Mouse (Mus musculus) ES-Bruce4 (cell line): Measurements from ENCODE around the gene Tspan3. TPM values are rescaled to one million over a fixed set of nuclear protein-coding genes. Genes with fewer than 3 reads are reported as not detected.

ENCODE experiments used
- H3K27ac ChIP-seq: 2 replicates; pipeline ENCODE4 v1.5.1; 2012; ENCODE audit warnings: low read length, inconsistent platforms; ENCODE audit not compliant: insufficient read depth
- H3K27me3 ChIP-seq: 2 replicates; pipeline ENCODE4 v1.6.1; 2012; ENCODE audit warnings: mild to moderate bottlenecking, low read length, inconsistent platforms; ENCODE audit not compliant: control insufficient read depth, poor library complexity, insufficient read depth, severe bottlenecking
- H3K36me3 ChIP-seq: 2 replicates; pipeline ENCODE4 v1.6.1; 2012; ENCODE audit warnings: inconsistent platforms, mild to moderate bottlenecking, low read length, moderate library complexity; ENCODE audit not compliant: control insufficient read depth, poor library complexity, insufficient read depth, severe bottlenecking
- H3K4me1 ChIP-seq: one replicate; pipeline ENCODE4 v1.8.1; 2011; ENCODE audit warnings: low read length; ENCODE audit not compliant: control insufficient read depth, insufficient read depth
- H3K4me3 ChIP-seq: 2 replicates; pipeline ENCODE4 v1.5.1; 2011; ENCODE audit warnings: low read depth, mild to moderate bottlenecking, low read length
- H3K9ac ChIP-seq: 2 replicates; pipeline ENCODE4 v1.6.1; 2012; ENCODE audit warnings: low read depth, mild to moderate bottlenecking, inconsistent platforms; ENCODE audit not compliant: poor library complexity, severe bottlenecking
- H3K9me3 ChIP-seq: replicated peaks from 2 replicates; pipeline ENCODE4 v1.6.1; 2012; ENCODE audit warnings: mild to moderate bottlenecking, low read length, inconsistent platforms; ENCODE audit not compliant: control insufficient read depth, poor library complexity, insufficient read depth, severe bottlenecking
- CTCF ChIP-seq: IDR thresholded peaks from one replicate; pipeline ENCODE4 v1.8.1; 2011; ENCODE audit warnings: low read depth, low read length
- EP300 ChIP-seq: IDR thresholded peaks from 2 replicates; pipeline ENCODE4 v1.6.1; 2011; ENCODE audit warnings: low read depth, low read length; ENCODE audit not compliant: insufficient read depth
- POLR2A ChIP-seq: IDR thresholded peaks from one replicate; pipeline ENCODE4 v1.8.1; 2011; ENCODE audit warnings: low read length; ENCODE audit not compliant: insufficient read depth
- polyA plus RNA-seq: library from polyadenylated mRNA; stranded (reverse); fragments of >200 nt; gene quantifications from 2 replicates; pipeline ENCODE4 v1.2.4, GENCODE M21; 2011; ENCODE audit warnings: low read depth; ENCODE audit not compliant: missing spikeins, insufficient read depth, insufficient read length

Gene Tspan3
- 91.2 and 96.4 TPM in 2 replicates for polyA plus RNA-seq

DNA sequence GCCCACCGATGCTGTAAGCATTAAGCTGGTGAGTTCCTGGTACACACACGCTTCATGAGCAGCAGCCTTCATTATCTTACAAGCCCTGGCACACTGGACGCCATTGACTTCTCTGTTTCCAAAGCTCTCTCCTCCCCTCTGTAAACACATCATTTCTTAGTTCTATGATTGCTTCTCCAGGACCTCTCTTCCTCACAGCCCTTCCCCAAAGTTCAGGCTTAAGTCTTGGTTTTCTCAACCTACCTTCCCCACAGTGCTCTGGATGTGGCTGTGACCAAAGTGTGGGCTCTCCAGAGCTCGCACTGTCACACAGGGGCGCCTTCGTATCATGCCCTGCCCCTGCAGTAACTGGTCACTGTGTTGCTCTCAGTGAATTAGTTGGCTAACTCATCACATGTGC lies at the start of gene Tspan3:
Gene Tspan3, minus strand, starts transcription at position 101 of the 400 bp plus-strand sequence.
- Histone ChIP-seq H3K27ac (no peak within 1 kb of the TSS), H3K4me1 (no peaks in the 10 kb centered on the region)

DNA sequence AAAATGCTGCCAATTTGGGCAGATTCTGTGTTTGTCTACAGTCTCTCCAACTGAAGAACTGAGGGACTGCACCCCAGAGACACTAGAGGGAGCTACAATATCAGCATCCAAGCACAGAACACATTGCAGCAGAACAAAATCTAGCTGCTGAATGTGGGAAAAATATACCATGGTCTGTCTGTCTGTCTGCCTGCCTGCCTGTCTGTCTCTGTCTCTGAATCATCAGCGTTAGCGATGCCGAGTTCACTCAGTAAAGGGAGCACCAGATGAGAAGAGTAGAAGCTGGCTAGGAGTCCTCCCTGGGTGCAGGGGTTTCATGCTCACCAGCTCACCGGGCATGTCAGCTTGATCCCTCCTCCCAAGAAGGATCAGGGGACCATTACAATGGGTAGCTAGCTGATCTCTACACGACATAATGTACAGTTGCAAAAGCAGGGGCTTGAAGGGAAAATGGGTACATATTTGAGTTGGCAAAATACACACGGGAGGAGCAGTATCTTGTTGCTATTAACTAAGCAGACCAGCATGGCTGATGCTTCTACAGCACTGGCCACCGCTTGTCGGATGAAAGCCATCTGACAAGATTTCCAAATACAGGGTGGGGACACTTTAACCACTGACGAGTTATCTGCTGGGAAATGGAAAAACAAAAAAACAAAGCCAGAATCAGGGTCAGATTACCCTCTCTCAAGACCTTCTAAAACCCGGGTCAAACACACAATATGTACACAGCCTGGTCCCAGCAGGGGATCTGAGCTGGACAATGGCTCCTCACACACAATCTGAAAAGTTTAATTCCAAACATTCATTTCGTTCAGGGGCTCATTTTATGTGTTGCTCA lies 48.4 kb upstream of the Tspan3 start:
- Histone ChIP-seq H3K4me1 (no peaks in the 10 kb centered on the region), H3K36me3 (no peaks in the 10 kb centered on the region), H3K4me3 (no peak overlapping the region), H3K9ac (no peak overlapping the region), H3K27me3 (no peaks in the 10 kb centered on the region), H3K27ac (no peak overlapping the region), H3K9me3 (no peaks in the 10 kb centered on the region)
- TF ChIP-seq CTCF (no peak), EP300 (no peak), POLR2A (no peak)

More for the DNA sequence above, at the start of gene Tspan3:
- H3K27me3 ChIP-seq = no peaks in the 10 kb centered on the region
- no peaks in the 10 kb centered on the region for H3K36me3 ChIP-seq
- H3K9ac ChIP-seq = no peak within 1 kb of the TSS
- H3K9me3 ChIP-seq = no peaks in the 10 kb centered on the region
- TF ChIP-seq POLR2A (no peak), EP300 (no peak), CTCF (no peak)
- H3K4me3 ChIP-seq = no peak within 1 kb of the TSS

DNA sequence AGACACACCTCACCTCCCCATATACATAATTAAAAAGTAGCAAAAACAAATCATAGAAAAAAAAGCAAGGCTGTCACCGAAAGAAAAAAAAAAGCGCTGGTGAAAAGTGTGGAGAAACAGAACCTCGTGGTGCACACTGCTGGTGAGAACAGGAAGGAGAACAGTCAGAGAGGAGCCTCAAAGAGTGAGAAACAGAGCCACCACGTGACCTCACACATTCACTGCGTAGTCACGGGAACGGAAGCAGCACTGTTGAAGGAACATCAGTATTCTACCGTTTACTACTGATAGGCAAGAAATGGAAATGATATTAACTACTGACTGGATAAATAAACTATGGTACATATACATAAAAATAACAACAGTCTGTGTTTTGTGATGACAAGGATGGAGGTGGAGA lies 43.5 kb upstream of the Tspan3 start:
- Histone ChIP-seq H3K36me3 (peaks cover 7% of the 10 kb centered on the region), H3K9me3 (no peaks in the 10 kb centered on the region), H3K9ac (no peak overlapping the region), H3K27me3 (no peaks in the 10 kb centered on the region), H3K4me1 (no peaks in the 10 kb centered on the region), H3K27ac (no peak overlapping the region), H3K4me3 (no peak overlapping the region)
- TF ChIP-seq EP300 (no peak), CTCF (no peak), POLR2A (no peak)

DNA sequence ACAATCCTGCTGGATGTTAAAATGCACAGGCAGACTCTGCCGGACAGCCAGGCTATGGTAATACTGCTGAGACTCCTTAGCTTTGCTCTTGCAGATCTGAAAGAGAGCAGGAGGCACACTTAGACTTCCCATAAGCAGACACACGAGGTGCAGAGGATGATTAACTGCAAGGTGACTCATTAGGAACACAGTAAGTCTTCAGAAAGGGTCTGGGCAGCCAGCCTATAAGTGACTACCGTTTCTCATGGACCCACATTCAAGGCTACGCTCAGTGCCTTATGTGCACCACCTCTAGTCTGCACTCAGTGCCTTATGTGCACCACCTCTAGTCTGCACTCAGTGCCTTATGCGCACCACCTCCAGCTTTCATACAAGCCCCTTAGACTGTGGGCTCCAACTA lies 42.2 kb upstream of the Tspan3 start:
- TF ChIP-seq EP300 (no peak), POLR2A (no peak), CTCF (no peak)
- no peak overlapping the region for H3K9ac ChIP-seq
- H3K27ac ChIP-seq = no peak overlapping the region
- H3K4me1 ChIP-seq = no peaks in the 10 kb centered on the region
- peaks cover 7% of the 10 kb centered on the region for H3K36me3 ChIP-seq
- no peaks in the 10 kb centered on the region for H3K27me3 ChIP-seq
- H3K4me3 ChIP-seq = no peak overlapping the region
- H3K9me3 ChIP-seq = no peaks in the 10 kb centered on the region

DNA sequence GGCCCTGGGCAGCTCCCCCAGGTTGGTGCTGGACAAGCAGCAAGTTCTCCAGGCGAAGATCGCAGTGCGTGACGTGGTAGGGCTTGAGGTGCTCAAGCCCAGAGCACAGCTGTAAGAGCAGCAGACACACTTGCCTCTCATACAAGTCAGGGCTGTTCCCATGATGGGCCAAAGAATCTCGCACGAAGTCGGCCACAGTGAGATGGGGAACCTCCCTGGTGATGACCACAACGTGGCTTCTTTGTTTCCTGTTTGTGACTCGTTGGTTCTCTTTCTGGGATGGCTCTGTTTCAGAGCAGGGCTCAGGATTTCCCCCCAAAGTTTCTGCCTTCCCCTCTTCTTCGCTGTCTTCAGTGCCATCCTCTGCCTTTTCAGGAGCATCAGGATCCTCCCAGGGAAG lies 41.8 kb upstream of the Tspan3 start:
- Histone ChIP-seq H3K4me1 (no peaks in the 10 kb centered on the region), H3K27ac (no peak overlapping the region), H3K9ac (no peak overlapping the region), H3K27me3 (no peaks in the 10 kb centered on the region), H3K4me3 (no peak overlapping the region), H3K9me3 (no peaks in the 10 kb centered on the region), H3K36me3 (peaks cover 7% of the 10 kb centered on the region)
- TF ChIP-seq CTCF (no peak), POLR2A (no peak), EP300 (no peak)

DNA sequence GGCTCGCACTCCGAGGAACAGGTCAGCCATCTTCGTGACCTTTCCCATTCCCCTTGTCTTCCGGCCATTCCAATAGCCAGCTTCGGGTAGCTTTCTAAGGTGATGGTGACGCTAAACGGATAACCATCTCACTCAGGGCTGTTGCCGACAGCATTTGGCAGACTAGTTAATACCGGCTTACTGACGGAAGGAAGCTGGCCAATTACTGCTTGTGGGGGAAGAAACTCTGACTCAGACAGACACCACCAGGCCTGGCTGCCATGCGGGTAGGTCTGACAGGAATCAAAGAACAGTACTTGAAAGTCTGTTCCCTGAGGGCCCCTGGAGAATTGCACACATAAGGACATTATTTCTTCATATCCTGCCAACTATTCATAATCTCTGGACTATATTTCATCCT lies 40.1 kb upstream of the Tspan3 start:
- no peaks in the 10 kb centered on the region for H3K27me3 ChIP-seq
- H3K4me1 ChIP-seq = no peaks in the 10 kb centered on the region
- peaks cover 7% of the 10 kb centered on the region for H3K36me3 ChIP-seq
- TF ChIP-seq EP300 = no peak
- no peak for TF ChIP-seq POLR2A
- TF ChIP-seq CTCF = no peak
- H3K27ac ChIP-seq = no peak overlapping the region
- H3K4me3 ChIP-seq = no peak overlapping the region
- H3K9ac ChIP-seq = no peak overlapping the region
- no peaks in the 10 kb centered on the region for H3K9me3 ChIP-seq
